Mouse (Mus musculus) heart, embryonic 15.5 days (tissue): ENCODE measurements around the gene Abr. TPM values are rescaled to one million over a fixed set of nuclear protein-coding genes. Genes with fewer than 3 reads are reported as not detected.

Experiments used
- ATAC-seq: fragments of 200-750 bp; cut with Nextera tagmentation; replicated peaks from 2 replicates; pipeline ENCODE4 v1.8.0; 2017; ENCODE audit warnings: low read depth, moderate TSS enrichment; ENCODE audit not compliant: insufficient number of reproducible peaks, insufficient read depth, low FRiP score
- H3K27ac ChIP-seq: fragments of 300-500 bp; sonication (generic); 2 replicates; pipeline ENCODE4 v1.5.1; 2015; ENCODE audit warnings: mild to moderate bottlenecking, inconsistent platforms
- H3K27me3 ChIP-seq: fragments of 300-500 bp; sonication (generic); 2 replicates; pipeline ENCODE4 v1.6.1; 2015; ENCODE audit warnings: inconsistent platforms
- H3K36me3 ChIP-seq: fragments of 300-500 bp; sonication (generic); 2 replicates; pipeline ENCODE4 v1.6.1; 2015; ENCODE audit warnings: mild to moderate bottlenecking, inconsistent platforms
- H3K4me1 ChIP-seq: fragments of 300-500 bp; sonication (generic); replicated peaks from 2 replicates; pipeline ENCODE4 v1.6.1; 2015; ENCODE audit warnings: inconsistent platforms
- H3K4me2 ChIP-seq: fragments of 300-500 bp; sonication (generic); 2 replicates; pipeline ENCODE4 v1.6.1; 2015; ENCODE audit warnings: inconsistent platforms, mild to moderate bottlenecking, moderate library complexity
- H3K4me3 ChIP-seq: fragments of 300-500 bp; sonication (generic); 2 replicates; pipeline ENCODE4 v1.5.1; 2015; ENCODE audit warnings: mild to moderate bottlenecking, inconsistent platforms
- H3K9ac ChIP-seq: fragments of 300-500 bp; sonication (generic); 2 replicates; pipeline ENCODE4 v1.6.1; 2015; ENCODE audit warnings: mild to moderate bottlenecking, inconsistent platforms
- H3K9me3 ChIP-seq: fragments of 300-500 bp; sonication (generic); replicated peaks from 2 replicates; pipeline ENCODE4 v1.6.1; 2016; ENCODE audit warnings: inconsistent platforms
- WGBS: fragments of 180-500 bp; shearing (Covaris S2); methylation state at CpG from one replicate; pipeline ENCODE4 v1.1.7; 2015; ENCODE audit warnings: mixed read lengths; 5-methylcytosine and 5-hydroxymethylcytosine counted together
- polyA plus RNA-seq: library from polyadenylated mRNA; unstranded; fragments of >200 nt; fragmentation: Nextera tagmentation; extraction: Ambion mirVana; gene quantifications from 2 replicates; pipeline ENCODE4 v1.2.1, GENCODE M21; 2015

Gene Abr
- polyA plus RNA-seq, 1 experiment from 2014 or later: 19.9 TPM

- no peaks in the 10 kb centered on the region for H3K27me3 ChIP-seq
- H3K9ac ChIP-seq: no peak overlapping the region
- peak overlapping the region; percentile 25; the same call in 1 of the 2 replicates for H3K4me2 ChIP-seq
- WGBS: 6% methylated on average over 6 of the region's 6 CpGs
- ATAC-seq: peak; percentile 75
- H3K36me3 ChIP-seq: peaks cover 4% of the 10 kb centered on the region
- H3K27ac ChIP-seq: peak overlapping the region; percentile 68
- peaks cover 44% of the 10 kb centered on the region for H3K4me1 ChIP-seq
- no peaks in the 10 kb centered on the region for H3K9me3 ChIP-seq
- H3K4me3 ChIP-seq: no peak overlapping the region
Observed at GRCm38 (mm10) chr11:76468347-76468746, 153.8 kb downstream of the Abr start.

DNA sequence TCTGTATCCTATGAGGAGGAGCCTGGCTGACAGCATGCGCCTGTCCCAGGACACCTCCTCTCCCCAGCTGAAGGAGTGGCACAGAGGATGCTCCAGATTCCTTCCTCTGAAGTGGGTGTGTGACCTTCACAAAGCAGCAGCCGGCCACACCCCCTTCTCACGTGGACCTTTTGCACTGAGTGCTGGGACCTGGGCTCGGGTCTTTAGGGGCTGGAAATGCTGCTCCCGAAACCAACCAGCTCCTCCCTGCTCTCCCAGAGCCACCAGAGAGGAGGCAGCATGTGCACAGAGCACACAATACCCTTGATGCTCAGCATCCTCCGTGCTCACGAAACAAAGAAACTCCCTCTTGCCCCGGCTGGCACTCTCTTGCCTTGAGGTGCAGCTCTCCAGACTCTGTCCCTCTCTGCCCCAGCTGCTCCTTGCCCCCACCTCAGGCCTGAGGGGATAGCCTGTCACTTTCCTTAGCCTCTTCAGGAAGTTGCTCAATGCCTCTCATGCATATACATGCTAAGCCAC lies 154.6 kb downstream of the Abr start:
- 45% methylated on average over 8 of the region's 8 CpGs for WGBS
- no peak for ATAC-seq
- Histone ChIP-seq H3K4me1 (peaks cover 44% of the 10 kb centered on the region), H3K4me2 (no peak overlapping the region), H3K27me3 (no peaks in the 10 kb centered on the region), H3K9ac (no peak overlapping the region), H3K4me3 (no peak overlapping the region), H3K27ac (no peak overlapping the region), H3K9me3 (no peaks in the 10 kb centered on the region), H3K36me3 (peaks cover 11% of the 10 kb centered on the region)

- peaks cover 44% of the 10 kb centered on the region for H3K4me1 ChIP-seq
- no peak for ATAC-seq
- peaks cover 12% of the 10 kb centered on the region for H3K36me3 ChIP-seq
- no peak overlapping the region for H3K4me2 ChIP-seq
- no peak overlapping the region for H3K27ac ChIP-seq
- H3K4me3 ChIP-seq: no peak overlapping the region
- no peak overlapping the region for H3K9ac ChIP-seq
- WGBS: 54% methylated on average over 10 of the region's 10 CpGs
- H3K9me3 ChIP-seq: no peaks in the 10 kb centered on the region
- H3K27me3 ChIP-seq: no peaks in the 10 kb centered on the region
Observed at GRCm38 (mm10) chr11:76467073-76467472, 155.0 kb downstream of the Abr start.

- Histone ChIP-seq H3K36me3 (peaks cover 23% of the 10 kb centered on the region), H3K4me3 (no peak overlapping the region), H3K4me1 (peaks cover 48% of the 10 kb centered on the region), H3K27me3 (no peaks in the 10 kb centered on the region), H3K9ac (no peak overlapping the region), H3K4me2 (no peak overlapping the region), H3K9me3 (no peaks in the 10 kb centered on the region), H3K27ac (no peak overlapping the region)
- 76% methylated on average over 4 of the region's 4 CpGs for WGBS
- ATAC-seq: no peak
Observed at GRCm38 (mm10) chr11:76465879-76466278, 156.2 kb downstream of the Abr start.

DNA sequence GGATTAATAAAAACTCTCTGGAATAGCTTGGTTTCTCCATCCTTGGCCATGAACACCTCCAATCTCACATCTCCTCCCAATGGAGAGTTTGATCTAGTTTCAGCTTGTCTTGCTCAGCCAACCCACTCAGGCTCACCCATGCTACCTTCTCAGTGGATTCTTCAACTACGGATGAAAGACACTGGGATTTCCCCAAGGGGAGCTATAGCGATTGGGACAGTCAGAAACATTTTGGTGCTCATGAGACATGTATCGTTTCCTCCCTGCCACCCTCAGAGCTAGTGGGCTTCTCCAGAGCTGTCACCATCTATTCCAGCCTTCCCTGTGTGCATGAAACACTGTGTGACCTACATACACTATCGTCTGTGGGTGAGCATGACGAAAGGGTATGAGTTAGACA lies 160.4 kb downstream of the Abr start:
- Histone ChIP-seq H3K27ac (no peak overlapping the region), H3K9ac (no peak overlapping the region), H3K4me2 (no peak overlapping the region), H3K4me1 (peaks cover 19% of the 10 kb centered on the region), H3K4me3 (no peak overlapping the region), H3K27me3 (no peaks in the 10 kb centered on the region), H3K9me3 (no peaks in the 10 kb centered on the region), H3K36me3 (peaks cover 31% of the 10 kb centered on the region)
- no peak for ATAC-seq
- WGBS: 85% methylated on average over 5 of the region's 5 CpGs

DNA sequence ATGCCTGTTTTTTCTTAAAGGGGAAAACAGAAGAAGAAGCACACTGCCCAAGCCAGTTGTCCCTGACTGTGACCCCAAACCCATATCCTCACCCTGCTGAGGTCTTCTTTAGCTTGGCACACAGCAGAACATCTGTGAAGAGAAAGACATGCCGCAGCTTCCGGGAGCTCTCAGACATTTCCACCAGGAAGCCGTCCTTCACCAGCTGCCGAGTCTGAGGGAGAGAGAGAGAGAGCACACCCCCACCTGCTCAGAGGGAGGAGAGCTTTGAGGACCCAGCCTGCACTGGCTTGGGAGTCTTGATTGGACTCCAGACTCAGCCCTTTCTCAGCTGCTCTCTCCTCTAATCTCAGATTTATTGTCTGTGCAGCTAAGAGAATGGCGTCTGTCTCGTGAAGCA lies 160.9 kb downstream of the Abr start:
- no peak overlapping the region for H3K4me3 ChIP-seq
- no peaks in the 10 kb centered on the region for H3K9me3 ChIP-seq
- no peak overlapping the region for H3K27ac ChIP-seq
- ATAC-seq: no peak
- peaks cover 31% of the 10 kb centered on the region for H3K36me3 ChIP-seq
- H3K4me2 ChIP-seq: no peak overlapping the region
- no peak overlapping the region for H3K9ac ChIP-seq
- no peaks in the 10 kb centered on the region for H3K27me3 ChIP-seq
- WGBS: 51% methylated on average over 6 of the region's 6 CpGs
- peaks cover 23% of the 10 kb centered on the region for H3K4me1 ChIP-seq

- Histone ChIP-seq H3K27me3 (no peaks in the 10 kb centered on the region), H3K4me2 (no peak overlapping the region), H3K27ac (no peak overlapping the region), H3K4me1 (peaks cover 19% of the 10 kb centered on the region), H3K9me3 (no peaks in the 10 kb centered on the region), H3K36me3 (peaks cover 42% of the 10 kb centered on the region), H3K4me3 (no peak overlapping the region), H3K9ac (no peak overlapping the region)
- 53% methylated on average over 3 of the region's 3 CpGs for WGBS
- no peak for ATAC-seq
Observed at GRCm38 (mm10) chr11:76459489-76459888, 162.6 kb downstream of the Abr start.

GRCm38 (mm10) chr11:76458730-76459129 lies 163.4 kb downstream of the Abr start:
- ATAC-seq: no peak
- Histone ChIP-seq H3K36me3 (peaks cover 49% of the 10 kb centered on the region), H3K9ac (no peak overlapping the region), H3K27ac (no peak overlapping the region), H3K4me2 (no peak overlapping the region), H3K9me3 (no peaks in the 10 kb centered on the region), H3K4me1 (peaks cover 16% of the 10 kb centered on the region), H3K27me3 (no peaks in the 10 kb centered on the region), H3K4me3 (no peak overlapping the region)
- WGBS: 74% methylated on average over 9 of the region's 9 CpGs

- no peak overlapping the region for H3K9ac ChIP-seq
- H3K27ac ChIP-seq: 0 out of 2 replicates have a peak overlapping the region, but pooled peaks have one; percentile 33
- peaks cover 45% of the 10 kb centered on the region for H3K36me3 ChIP-seq
Observed at GRCm38 (mm10) chr11:76456897-76457296, 165.2 kb downstream of the Abr start.

GRCm38 (mm10) chr11:76456233-76456632 lies 165.9 kb downstream of the Abr start:
- Histone ChIP-seq H3K9ac (no peak overlapping the region), H3K36me3 (peaks cover 45% of the 10 kb centered on the region), H3K4me1 (peaks cover 9% of the 10 kb centered on the region; the same call in 1 of the 2 replicates), H3K4me2 (no peak overlapping the region), H3K4me3 (no peak overlapping the region), H3K27ac (no peak overlapping the region), H3K27me3 (no peaks in the 10 kb centered on the region), H3K9me3 (no peaks in the 10 kb centered on the region)
- WGBS: 27% methylated on average over 6 of the region's 6 CpGs
- ATAC-seq: peak; percentile 53; the same call in 1 of the 2 replicates

More at GRCm38 (mm10) chr11:76456897-76457296, 165.2 kb downstream of the Abr start:
- H3K4me3 ChIP-seq: no peak overlapping the region
- no peaks in the 10 kb centered on the region for H3K27me3 ChIP-seq
- 76% methylated on average over 10 of the region's 10 CpGs for WGBS
- no peak for ATAC-seq
- peaks cover 13% of the 10 kb centered on the region; the same call in 1 of the 2 replicates for H3K4me1 ChIP-seq
- no peak overlapping the region for H3K4me2 ChIP-seq
- H3K9me3 ChIP-seq: no peaks in the 10 kb centered on the region

GRCm38 (mm10) chr11:76454492-76454891 lies 167.6 kb downstream of the Abr start:
- H3K4me3 ChIP-seq: no peak overlapping the region
- H3K36me3 ChIP-seq: peaks cover 48% of the 10 kb centered on the region
- H3K9me3 ChIP-seq: no peaks in the 10 kb centered on the region
- peaks cover 18% of the 10 kb centered on the region for H3K4me1 ChIP-seq
- no peaks in the 10 kb centered on the region for H3K27me3 ChIP-seq
- no peak overlapping the region for H3K9ac ChIP-seq
- WGBS: 45% methylated on average over 5 of the region's 5 CpGs
- no peak overlapping the region for H3K4me2 ChIP-seq
- ATAC-seq: 0 out of 2 replicates have a peak, but pooled peaks have one; percentile 56
- no peak overlapping the region for H3K27ac ChIP-seq

- Histone ChIP-seq H3K36me3 (peaks cover 31% of the 10 kb centered on the region), H3K9ac (no peak overlapping the region), H3K9me3 (no peaks in the 10 kb centered on the region), H3K4me3 (no peak overlapping the region), H3K27me3 (no peaks in the 10 kb centered on the region), H3K4me2 (no peak overlapping the region), H3K27ac (peak overlapping the region; percentile 62), H3K4me1 (peaks cover 26% of the 10 kb centered on the region)
- ATAC-seq: no peak
- WGBS: 58% methylated on average over 3 of the region's 3 CpGs
Observed at GRCm38 (mm10) chr11:76450202-76450561, 171.9 kb downstream of the Abr start.
